In genomic region chr7:119860971-119861334, GRCm38 (mm10) we compare ENCODE assay signal across 7 mouse cellular contexts. TPM values are rescaled to one million over a fixed set of nuclear protein-coding genes. Genes with fewer than 3 reads are reported as not detected.
A peak's percentile ranks its signal among the peaks of the same experiment; 100 is the strongest.
DNase-seq lines count a peak whose midpoint lies in the region; TF ChIP-seq lines count a peak whose summit lies in the region.

No protein-coding gene starts in this region.

- TF ChIP-seq CTCF in kidney, adult 2 months (conservative IDR thresholded peaks at IDR 0.05; ENCODE audit: insufficient read depth, insufficient read length, low read depth, low read length) = no peak
- TF ChIP-seq CTCF in E14TG2a.4 (conservative IDR thresholded peaks at IDR 0.05; ENCODE audit: low read length) = no peak

- H3K36me3 ChIP-seq in kidney, adult 2 months (ENCODE audit: control insufficient read depth, insufficient read depth, low read length) = peaks cover 4% of the 10 kb centered on the region; the same call in 1 of the 2 replicates
- H3K36me3 ChIP-seq in E14TG2a.4 (ENCODE audit: insufficient read depth, low read length) = peaks cover 55% of the 10 kb centered on the region
- H3K36me3 ChIP-seq in limb, embryonic 10.5 days = peaks cover 34% of the 10 kb centered on the region

- no peaks in the 10 kb centered on the region for H3K9me3 ChIP-seq in E14TG2a.4 (ENCODE audit: low read length)
- no peaks in the 10 kb centered on the region for H3K9me3 ChIP-seq in limb, embryonic 10.5 days (replicated peaks)

- DNase-seq in kidney, adult 2 months = peak; percentile 77
- DNase-seq in kidney, postnatal 14 days = no peak
- DNase-seq in adipocyte (ENCODE audit: low spot score) = peak; percentile 25
- no peak for DNase-seq in limb, embryonic 10.5 days (ENCODE audit: low spot score)
- no peak for DNase-seq in left cerebral cortex, adult 9 months (ENCODE audit: low spot score in 2 of 2)
- no peak for DNase-seq in frontal cortex, adult 2 months (ENCODE audit: extremely low spot score in 1 of 2, low spot score in 1 of 2)

- TF ChIP-seq POLR2A in kidney, adult 2 months (IDR thresholded peaks at IDR 0.05; ENCODE audit: low read depth, low read length) = no peak

- no peak overlapping the region for H3K4me3 ChIP-seq in kidney, adult 2 months (ENCODE audit: insufficient read depth, low read depth, low read length)
- H3K4me3 ChIP-seq in E14TG2a.4 (replicated peaks; ENCODE audit: low read length) = peak overlapping the region; percentile 61
- no peak overlapping the region for H3K4me3 ChIP-seq in limb, embryonic 10.5 days

- no peaks in the 10 kb centered on the region for H3K27me3 ChIP-seq in kidney, adult 2 months (replicated peaks; ENCODE audit: control insufficient read depth, insufficient read depth, low read length)
- H3K27me3 ChIP-seq in E14TG2a.4 (ENCODE audit: insufficient read depth, low read length) = no peaks in the 10 kb centered on the region
- H3K27me3 ChIP-seq in limb, embryonic 10.5 days (ENCODE audit: low read depth, poor library complexity, severe bottlenecking) = no peaks in the 10 kb centered on the region

- H3K4me1 ChIP-seq in kidney, adult 2 months (ENCODE audit: control insufficient read depth, insufficient read depth, low read length) = peaks cover 22% of the 10 kb centered on the region
- peaks cover 94% of the 10 kb centered on the region for H3K4me1 ChIP-seq in E14TG2a.4 (replicated peaks; ENCODE audit: low read depth, low read length)
- H3K4me1 ChIP-seq in limb, embryonic 10.5 days = peaks cover 27% of the 10 kb centered on the region

- peak overlapping the region; percentile 97; the same call in 1 of the 2 replicates for H3K27ac ChIP-seq in kidney, adult 2 months (ENCODE audit: insufficient read depth, low read depth, low read length)
- H3K27ac ChIP-seq in limb, embryonic 10.5 days = peak overlapping the region; percentile 74; the same call in 1 of the 2 replicates

RNA-seq across cellular contexts. Expression of gene Lyrm1, which starts 34.7 kb away (rescaled TPM):
- polyA plus RNA-seq in kidney, adult 2 months (2012; rRNA removed) = 4.7 and 6.7 TPM in 2 replicates
- polyA plus RNA-seq in limb, embryonic 10.5 days (2016; fragmentation: Nextera tagmentation; extraction: Ambion mirVana) = 6.4 and 7.2 TPM in 2 replicates
- polyA plus RNA-seq in frontal cortex, adult 2 months (2012; rRNA removed) = 17.8 and 19.1 TPM in 2 replicates

RNA-seq across cellular contexts. Expression of gene Dcun1d3, which starts 35.1 kb away (rescaled TPM):
- polyA plus RNA-seq in kidney, adult 2 months (2012; rRNA removed) = 7.6 and 8.6 TPM in 2 replicates
- 10.8 and 12.0 TPM in 2 replicates for polyA plus RNA-seq in limb, embryonic 10.5 days (2016; fragmentation: Nextera tagmentation; extraction: Ambion mirVana)
- 10.7 and 11.3 TPM in 2 replicates for polyA plus RNA-seq in frontal cortex, adult 2 months (2012; rRNA removed)

Comparison
In these comparisons a context has a peak if more than half of its experiments do, and no peak if none do; other contexts are left out.
1. DNase-seq: peak in kidney, adult 2 months (single experiment) and adipocyte (single experiment); none in kidney, postnatal 14 days (single experiment), limb, embryonic 10.5 days (single experiment), left cerebral cortex, adult 9 months (0 of 2) and frontal cortex, adult 2 months (0 of 2).